Mouse (Mus musculus) neutrophil, adult 5-6 weeks (primary cell): ENCODE data around the gene Rbx1. TPM values are rescaled to one million over a fixed set of nuclear protein-coding genes. Genes with fewer than 3 reads are reported as not detected.
"Not testable (repeated sequence)": the region's sequence is repeated elsewhere in the genome, so short reads cannot be mapped to it uniquely, and the experiment has no call there.

ENCODE experiments used
- ATAC-seq: fragments of 151-379, 151-347 bp; 2 replicates; pipeline ENCODE4 v1.8.0; 2017; ENCODE audit warnings: mild to moderate bottlenecking, moderate TSS enrichment; ENCODE audit not compliant: insufficient number of reproducible peaks, poor library complexity, low FRiP score, severe bottlenecking; ENCODE audit errors: extremely low read depth
- total RNA-seq: library from RNA; stranded (forward); fragments of 200-1000 nt; gene quantifications from 2 replicates; pipeline ENCODE4 v1.2.3, GENCODE M21; 2017

Rbx1 gene
- total RNA-seq, 1 experiment from 2014 or later, result 86.8 TPM

DNA sequence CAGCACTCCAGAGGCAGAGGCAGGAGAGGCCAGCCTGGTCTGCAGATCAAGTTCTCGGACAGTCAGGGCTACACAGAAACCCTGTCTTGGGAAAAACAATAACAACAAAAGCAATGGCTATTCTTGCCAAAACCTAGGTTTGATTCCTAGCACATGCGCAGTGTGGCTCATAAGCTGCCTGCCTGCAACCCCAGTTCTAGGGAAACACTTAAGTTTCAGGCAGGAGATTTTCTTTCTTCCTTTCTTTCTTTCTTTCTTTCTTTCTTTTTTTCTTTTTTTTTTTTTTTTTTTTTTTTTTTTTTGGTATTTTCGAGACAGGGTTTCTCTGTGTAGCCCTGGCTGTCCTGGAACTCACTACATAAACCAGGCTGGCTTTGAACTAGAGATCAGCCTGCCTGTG is 14.2 kb downstream of the Rbx1 start:
- not testable (repeated sequence) for ATAC-seq

DNA sequence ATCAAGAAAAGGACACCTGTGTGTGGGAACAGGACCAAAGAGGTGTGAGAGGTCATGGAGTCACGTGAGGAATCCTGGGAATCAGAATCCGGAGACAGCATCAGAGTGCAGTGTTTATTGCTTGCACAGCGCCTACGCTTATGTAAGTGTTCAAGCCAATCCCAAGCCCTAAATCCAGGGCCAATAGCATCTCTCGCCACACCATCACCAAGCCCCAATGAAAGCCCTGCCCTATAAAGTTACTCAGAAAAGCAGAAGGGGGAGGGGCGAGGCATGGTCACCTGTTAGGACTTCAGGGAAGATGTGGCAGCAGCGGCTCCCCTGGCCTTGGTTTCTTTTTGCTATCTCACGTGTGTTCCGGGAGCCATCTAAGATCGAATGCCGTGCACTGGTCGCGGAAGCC is 14.9 kb downstream of the Rbx1 start:
- ATAC-seq, result peak; percentile 94

DNA sequence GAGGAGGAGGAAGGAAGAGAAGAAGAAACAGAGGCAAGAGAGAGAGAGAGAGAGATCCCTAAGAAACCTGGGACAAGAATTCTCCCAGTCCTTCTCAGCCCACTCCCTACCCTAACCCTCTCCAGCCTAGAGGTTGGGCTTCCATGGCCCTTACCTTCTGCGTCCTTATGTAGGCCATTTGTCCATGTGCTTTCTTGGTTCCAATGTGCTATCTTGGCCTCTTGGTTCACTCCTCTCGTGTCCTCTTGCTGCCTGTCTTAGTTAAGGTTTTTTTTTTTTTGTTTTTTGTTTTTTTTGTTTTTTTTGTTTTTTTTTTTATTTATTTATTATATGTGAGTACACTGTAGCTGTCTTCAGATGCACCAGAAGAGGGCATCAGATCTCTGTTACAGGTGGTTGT is 16.9 kb downstream of the Rbx1 start:
- no peak for ATAC-seq

DNA sequence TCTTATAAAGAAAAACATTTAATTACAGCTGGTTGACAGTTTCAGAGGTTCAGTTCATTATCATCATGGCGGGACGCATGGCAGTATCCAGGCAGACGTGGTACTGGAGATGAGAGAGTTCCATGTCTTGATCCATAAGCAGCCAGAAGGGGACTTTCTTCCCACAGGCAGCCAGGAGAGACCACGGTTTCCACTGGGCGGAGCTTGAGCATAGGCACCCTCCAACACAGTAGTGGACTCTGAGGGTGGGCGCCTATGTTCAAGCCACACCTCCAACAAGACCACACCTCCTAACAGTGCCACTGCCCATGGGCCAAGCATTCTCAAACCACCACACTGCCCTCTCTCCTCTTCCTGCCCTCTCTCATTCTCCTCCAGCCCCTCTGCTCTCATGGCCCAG is 17.6 kb downstream of the Rbx1 start:
- no peak for ATAC-seq

DNA sequence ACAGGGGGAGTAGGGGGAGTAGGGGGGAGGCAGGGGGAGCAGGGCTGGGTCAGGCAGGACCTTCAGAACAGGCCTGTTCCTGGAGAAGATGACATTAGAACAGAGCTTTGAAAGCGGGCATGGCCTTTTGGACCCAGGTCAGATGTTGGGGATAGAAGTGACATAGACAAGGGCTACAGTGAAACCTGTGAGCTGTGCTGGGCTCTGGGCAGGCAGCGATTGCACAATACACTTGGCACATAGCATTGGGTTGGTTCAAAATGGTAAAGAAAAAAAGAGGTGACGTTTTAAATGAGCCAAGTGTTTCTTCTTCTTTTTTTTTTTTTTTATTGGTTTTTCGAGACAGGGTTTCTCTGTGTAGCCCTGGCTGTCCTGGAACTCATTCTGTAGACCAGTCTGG is 19.4 kb downstream of the Rbx1 start:
- no peak for ATAC-seq

DNA sequence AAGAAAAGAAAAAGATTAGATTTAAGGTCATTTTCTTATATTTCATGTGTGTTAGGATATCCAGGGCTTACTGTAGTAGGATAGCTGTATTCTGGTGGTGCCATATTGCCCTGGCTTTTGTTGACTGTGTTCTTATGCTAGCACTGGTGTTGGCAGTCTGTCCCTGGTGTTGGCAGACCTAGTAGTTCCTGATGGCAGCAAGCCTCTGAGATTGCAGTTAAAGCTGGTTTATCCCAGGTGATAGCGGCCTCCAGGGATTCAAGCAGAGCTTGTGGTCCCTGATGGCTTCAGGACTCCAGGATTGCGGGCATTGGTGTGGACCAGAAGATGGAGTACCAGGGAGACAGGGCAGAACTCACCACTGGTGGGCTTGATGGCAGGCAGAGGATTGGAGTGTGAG is 37.4 kb downstream of the Rbx1 start:
- ATAC-seq, result no peak

DNA sequence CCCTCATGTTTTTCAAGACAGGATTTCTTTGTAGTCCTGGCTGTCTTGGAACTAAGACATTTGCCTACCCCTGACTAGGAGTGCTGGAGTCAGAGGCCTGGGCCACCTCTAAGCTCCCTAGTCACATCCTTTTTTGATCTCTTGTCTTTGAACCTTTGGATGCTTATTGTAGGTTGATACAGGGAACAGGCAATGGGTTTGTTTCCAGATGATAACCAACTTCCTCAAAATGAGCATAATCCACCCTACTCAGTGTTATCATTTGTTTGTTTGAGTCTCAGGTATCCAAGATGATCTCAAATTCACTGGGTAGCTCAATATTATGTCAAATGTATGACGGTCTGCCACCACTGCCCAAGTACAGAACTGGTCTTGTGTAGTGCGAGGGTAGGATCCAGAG is 37.9 kb downstream of the Rbx1 start:
- ATAC-seq, result no peak

DNA sequence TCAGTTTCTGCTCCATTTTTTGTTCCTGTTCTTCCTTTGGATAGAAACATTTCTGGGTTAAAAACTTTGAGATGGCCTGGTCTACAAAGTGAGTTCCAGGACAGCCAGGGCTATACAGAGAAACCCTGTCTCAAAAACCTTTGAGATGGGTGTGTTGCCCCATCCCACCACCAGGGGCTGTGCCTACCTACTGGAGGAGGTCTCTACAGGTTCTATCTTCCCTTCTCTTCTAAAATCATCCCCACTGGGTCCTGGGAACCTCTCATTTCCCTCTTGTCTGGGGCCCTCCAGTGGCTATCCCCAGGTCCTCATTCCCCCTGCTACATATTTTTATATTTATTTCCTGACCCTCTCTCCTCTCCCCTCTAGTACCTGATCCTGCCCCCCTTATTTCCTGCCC is 41.1 kb downstream of the Rbx1 start:
- ATAC-seq, result peak; percentile 86

DNA sequence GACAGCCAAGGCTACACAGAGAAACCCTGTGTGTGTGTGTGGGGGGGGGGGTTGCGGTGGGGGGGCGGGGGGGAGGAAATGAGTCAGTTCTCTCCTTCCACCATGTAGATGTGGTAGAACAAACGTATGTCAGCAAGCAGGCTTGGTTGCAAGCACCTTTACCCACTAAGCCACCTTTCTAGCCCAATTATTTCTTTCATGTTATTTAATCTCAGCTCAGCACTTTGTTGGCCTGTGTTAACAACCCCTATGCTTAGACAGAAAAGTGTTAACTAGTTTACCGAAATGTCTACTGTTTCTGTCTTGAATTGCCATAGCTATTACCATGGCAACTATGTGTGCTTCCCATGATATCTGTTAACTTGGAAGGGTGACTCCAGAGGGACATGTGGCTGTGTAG is 44.5 kb downstream of the Rbx1 start:
- ATAC-seq, result no peak

DNA sequence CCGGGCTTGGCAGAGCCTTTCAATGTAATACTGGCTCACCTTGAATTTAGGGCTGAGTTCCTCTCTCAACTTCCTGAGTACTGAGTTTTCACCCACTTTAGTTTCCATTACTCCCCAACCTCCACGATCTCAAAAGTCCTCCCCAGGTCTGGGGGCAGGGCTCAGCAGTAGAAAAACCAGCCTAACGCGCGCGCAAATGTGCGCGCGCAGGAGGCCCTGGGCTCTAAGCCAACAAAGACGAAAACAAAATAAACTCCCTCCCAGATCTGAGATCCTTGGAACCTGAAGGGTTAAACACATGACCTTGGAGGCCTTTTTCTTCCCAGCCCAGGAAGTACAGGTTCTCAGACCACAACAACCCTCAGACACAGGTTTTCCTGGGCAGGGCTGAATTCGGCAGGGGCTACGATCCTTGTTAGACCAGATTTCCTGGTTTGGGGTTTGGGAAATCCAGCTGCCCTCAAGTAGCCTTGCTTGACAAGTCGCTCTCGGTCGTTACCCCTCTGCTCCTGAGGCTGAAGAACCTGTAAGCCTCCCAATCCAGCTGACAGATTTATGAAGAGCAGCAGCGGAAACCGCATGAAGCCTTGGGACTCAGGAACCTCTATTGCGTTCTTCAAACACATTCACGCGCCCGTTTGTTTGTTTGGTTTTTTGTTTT is 45.6 kb downstream of the Rbx1 start:
- ATAC-seq, result peak; percentile 20

DNA sequence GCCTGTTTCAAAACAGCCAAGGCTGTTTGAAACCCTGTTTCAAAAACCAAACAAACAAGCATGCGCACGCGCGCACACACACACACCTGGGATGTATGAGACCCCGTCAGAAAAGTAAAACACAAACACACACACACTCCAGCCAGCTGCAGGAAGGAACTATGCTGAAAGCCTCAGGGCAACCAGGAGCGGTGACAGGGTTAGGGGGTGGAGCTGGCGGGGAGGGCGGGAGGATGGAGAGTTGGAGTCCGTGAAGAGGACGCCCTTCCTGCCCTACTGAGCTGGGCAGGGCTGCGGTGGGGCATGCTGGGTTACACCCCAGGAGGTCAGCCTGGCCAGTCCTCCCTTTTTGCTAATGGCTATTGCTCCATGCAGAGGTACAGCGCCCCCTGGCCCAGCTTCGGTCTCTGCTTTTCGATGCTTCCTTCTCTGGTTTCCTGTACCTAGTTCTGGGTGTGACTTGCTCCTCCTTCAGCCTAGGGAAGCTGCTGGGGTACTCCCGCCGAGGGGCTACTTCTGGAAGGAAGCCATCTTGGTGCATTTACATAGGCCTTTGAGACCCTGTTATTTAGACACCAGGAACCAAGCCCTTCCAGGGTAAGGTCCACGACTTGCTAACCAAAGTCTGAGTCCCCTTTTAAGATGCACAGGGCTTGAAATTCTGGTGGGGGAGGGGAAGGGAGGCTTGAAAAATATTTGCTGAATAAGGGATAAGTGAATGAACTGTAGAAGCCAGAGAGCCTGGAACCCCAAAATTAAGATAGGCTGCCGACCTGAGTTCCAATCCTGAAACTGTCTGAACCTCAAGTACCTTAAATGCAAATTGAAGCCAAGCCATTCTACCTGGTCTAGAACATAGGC is 48.2 kb downstream of the Rbx1 start:
- ATAC-seq, result peak; percentile 97

DNA sequence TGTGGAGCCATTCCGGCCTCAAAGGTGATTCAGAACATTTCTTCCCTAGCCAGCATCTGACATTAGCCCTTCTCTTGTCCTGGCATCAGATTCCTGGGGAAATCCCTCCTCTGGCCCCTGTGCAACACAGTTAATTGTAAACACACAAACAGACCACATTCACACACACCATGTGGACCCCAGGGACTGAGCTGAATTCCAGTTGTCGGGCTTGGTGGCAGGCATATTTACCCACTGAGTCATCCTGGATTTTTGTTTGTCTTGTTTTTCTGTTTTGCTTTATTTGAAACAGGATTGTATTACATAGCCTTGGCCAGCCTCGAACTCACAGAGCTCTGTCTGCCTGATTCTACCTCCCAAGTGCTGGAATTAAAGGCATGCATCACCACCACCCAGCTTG is 49.1 kb downstream of the Rbx1 start:
- no peak for ATAC-seq

DNA sequence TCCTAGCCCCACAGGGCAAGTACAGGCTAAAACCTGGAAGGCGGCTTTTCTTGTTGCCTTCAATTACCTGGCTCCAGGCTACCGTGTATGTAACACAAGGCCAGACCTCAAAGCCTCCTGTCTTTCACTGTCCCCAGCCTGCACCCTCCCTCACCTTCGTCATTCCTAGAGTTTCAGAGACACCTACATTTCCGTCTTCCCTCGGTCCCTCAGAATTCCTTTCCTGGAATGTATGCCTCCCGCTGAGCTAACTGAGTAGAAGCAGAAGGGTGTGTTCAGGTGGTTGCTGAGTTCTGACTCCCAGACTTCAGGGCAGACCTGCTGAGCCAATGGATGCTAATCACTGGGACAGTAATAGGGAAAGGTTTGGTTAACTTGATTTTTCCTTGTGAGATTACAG is 51.9 kb downstream of the Rbx1 start:
- ATAC-seq, result no peak

DNA sequence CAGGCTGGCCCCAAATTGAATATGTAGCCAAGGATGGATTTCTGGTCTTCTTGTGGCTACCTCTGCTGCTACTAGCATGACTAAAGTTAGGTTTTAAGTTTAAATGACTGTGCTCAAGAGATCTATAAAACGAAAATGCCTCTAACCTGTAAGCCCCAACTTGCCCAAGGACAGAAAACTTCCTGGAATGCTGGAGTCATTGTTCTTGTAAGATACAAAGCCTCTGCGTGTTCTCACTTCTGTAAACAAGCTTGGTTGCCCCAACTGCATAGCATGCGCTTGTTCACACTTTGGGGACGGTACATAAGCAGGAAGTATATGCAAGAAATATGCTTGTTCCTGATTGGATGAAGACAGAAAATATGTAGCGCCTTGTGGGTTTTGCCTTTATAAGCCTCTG is 52.7 kb downstream of the Rbx1 start:
- ATAC-seq, result no peak

DNA sequence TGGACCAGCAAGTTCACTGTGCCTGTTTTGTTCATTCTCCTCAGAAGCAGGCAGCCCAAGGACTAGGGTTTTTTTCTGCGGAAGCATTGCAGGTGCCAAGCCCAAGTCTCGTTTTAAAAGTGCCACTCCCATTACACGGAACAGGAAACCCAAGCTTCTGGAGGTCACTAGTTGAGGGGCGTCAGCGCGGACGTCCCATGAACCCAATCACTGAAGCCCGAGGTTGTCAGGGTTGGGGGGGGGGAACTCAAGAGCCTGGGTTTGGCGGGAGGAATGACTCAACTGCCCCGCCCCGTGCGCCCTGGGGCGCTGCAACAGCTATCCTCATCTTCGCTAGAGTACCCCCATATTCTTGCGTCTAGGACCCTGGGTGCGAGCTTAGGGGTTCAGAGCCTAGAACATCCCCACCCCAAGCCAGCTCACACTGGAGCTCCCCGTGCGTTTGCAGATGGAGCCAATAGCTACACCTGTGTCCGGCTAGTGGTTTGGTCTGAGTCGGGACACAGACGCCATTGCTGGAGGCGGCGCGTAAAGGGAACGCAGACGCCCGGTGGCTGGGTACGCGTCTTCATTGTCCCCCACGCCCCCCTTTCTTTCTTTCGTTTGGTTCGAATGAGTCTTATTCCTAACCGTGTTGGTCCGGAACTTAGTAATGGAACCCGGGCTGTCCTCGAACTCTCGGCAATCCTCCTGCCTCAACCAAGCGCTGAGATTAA is 56.1 kb downstream of the Rbx1 start:
- ATAC-seq, result peak; percentile 79

DNA sequence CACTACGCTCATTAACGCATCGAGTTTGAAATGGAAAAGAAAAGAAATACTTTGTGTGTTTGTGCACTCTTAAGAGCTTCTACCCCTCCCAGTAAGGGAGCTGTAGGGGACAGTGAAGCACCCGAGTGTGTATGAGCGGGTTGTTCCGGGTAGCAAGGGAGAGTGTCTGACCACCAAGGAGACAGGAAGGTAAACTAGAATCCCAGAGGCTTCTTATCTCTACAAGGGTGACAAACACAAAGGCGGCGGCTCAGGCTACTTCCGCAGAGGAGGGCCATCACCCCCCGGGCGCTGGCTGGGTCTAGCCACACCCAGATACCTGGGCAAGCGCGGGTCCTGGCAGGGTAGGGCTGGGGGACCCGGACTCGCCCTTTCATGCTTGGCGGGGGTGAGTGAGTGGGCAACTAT is 56.7 kb downstream of the Rbx1 start:
- ATAC-seq, result peak; percentile 42

DNA sequence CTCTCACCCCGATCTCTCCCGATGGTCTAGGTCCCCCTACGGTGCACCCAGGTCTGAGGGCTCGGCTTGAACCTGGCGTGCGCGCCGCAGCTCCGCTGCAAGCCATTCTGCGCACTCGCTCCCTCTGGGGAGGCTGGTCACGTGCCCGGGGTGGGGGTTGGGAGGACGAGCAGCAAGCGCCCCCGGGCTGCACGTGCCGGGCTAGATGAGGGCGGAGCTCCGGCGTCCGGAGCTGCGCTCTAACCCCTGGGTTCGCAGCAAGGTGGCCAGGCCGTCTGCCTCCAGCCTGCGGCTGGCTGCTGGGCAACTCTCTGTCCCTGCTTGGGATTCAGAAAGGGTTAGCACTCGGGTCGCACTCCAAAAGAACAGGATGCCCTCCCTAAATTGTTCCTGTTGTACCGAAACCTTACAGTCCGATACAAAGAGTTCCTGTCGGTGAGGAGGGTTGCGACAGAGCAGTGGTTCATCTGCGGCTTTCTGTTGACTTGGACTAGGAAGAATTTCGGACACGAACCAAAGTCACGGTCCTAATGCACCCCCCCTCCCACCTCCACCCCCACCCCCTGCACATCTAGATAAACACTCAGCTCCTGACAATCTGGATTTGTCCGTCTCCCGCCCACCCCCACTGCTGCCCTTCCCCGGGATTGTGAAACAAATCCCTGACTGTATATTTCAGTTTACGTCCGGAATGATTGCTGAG is 57.2 kb downstream of the Rbx1 start:
- peak; percentile 63 for ATAC-seq

DNA sequence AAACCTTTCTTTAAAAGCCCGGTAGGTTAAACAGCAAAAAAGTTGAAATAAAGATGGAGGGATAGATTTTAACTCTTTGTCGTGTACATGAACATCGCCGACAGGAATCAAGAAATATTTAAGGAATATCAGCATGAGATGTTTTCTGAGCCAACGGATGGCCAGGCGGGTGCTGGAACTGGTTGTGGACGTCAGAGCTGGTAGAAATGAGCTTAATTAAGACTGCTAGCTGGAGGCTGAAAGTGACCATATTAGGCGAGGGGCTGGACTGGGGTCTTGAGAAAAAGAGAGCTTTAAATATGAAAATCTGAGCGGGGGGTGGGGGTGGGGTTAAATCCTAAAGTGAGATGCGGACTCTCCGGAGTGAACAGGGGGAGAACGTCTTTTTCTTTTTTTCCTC is 57.8 kb downstream of the Rbx1 start:
- ATAC-seq, result no peak
